Mouse (Mus musculus) stomach, embryonic 16.5 days (tissue): Measurements from ENCODE around the gene Dennd5b. TPM values are rescaled to one million over a fixed set of nuclear protein-coding genes. Genes with fewer than 3 reads are reported as not detected.
"Not testable (repeated sequence)": the region's sequence is repeated elsewhere in the genome, so short reads cannot be mapped to it uniquely, and the experiment has no call there.

Source experiments
- ATAC-seq: fragments of 200-750 bp; cut with Nextera tagmentation; 2 replicates; pipeline ENCODE4 v1.8.0; 2017; ENCODE audit warnings: moderate number of reproducible peaks, moderate TSS enrichment; ENCODE audit not compliant: insufficient read depth, low FRiP score
- H3K27ac ChIP-seq: fragments of 300-500 bp; sonication (generic); 2 replicates; pipeline ENCODE4 v1.5.1; 2014; ENCODE audit warnings: low read length
- H3K27me3 ChIP-seq: fragments of 300-500 bp; sonication (generic); 2 replicates; pipeline ENCODE4 v1.6.1; 2014; ENCODE audit warnings: low read length, control low read depth, mixed read lengths; ENCODE audit not compliant: control insufficient read depth, insufficient read depth
- H3K36me3 ChIP-seq: fragments of 300-500 bp; sonication (generic); 2 replicates; pipeline ENCODE4 v1.6.1; 2014; ENCODE audit warnings: low read length; ENCODE audit not compliant: control insufficient read depth, insufficient read depth
- H3K4me1 ChIP-seq: fragments of 300-500 bp; sonication (generic); 2 replicates; pipeline ENCODE4 v1.6.1; 2014; ENCODE audit warnings: low read length, control low read depth, mixed read lengths; ENCODE audit not compliant: control insufficient read depth, insufficient read depth
- H3K4me2 ChIP-seq: fragments of 300-500 bp; sonication (generic); 2 replicates; pipeline ENCODE4 v1.6.1; 2014; ENCODE audit warnings: low read depth, low read length, mixed read lengths
- H3K4me3 ChIP-seq: fragments of 300-500 bp; sonication (generic); replicated peaks from 2 replicates; pipeline ENCODE4 v1.5.1; 2014; ENCODE audit warnings: mild to moderate bottlenecking, low read length
- H3K9ac ChIP-seq: fragments of 300-500 bp; sonication (generic); 2 replicates; pipeline ENCODE4 v1.6.1; 2014; ENCODE audit warnings: low read length
- H3K9me3 ChIP-seq: fragments of 300-500 bp; sonication (generic); replicated peaks from 2 replicates; pipeline ENCODE4 v1.6.1; 2016; ENCODE audit warnings: low read length, control low read depth; ENCODE audit not compliant: control insufficient read depth
- WGBS: fragments of 180-500 bp; shearing (Covaris S2); extraction: QIAGEN DNeasy Blood & Tissue Kit; methylation state at CpG from one replicate; pipeline ENCODE4 v1.1.7; 2014; 5-methylcytosine and 5-hydroxymethylcytosine counted together
- polyA plus RNA-seq: library from polyadenylated mRNA; unstranded; fragments of >200 nt; fragmentation: Nextera tagmentation; extraction: Ambion mirVana; gene quantifications from 2 replicates; pipeline ENCODE4 v1.2.1, GENCODE M21; 2015

Dennd5b gene
- polyA plus RNA-seq, 1 experiment from 2014 or later: 4.5 TPM

GRCm38 (mm10) chr6:148940383-148940782, 161.1 kb downstream of the Dennd5b start:
- peaks cover 12% of the 10 kb centered on the region; the same call in 1 of the 2 replicates for H3K4me1 ChIP-seq
- H3K9me3 ChIP-seq, H3K4me3 ChIP-seq, H3K4me2 ChIP-seq, ATAC-seq, H3K36me3 ChIP-seq, H3K27ac ChIP-seq, H3K9ac ChIP-seq, H3K27me3 ChIP-seq: not testable (repeated sequence)
- whole genome bisulfite sequencing: 70% methylated on average over 2 of the region's 3 CpGs

Other genes starting within 250 kb of the Dennd5b start
- gene Caprin2, start 205.4 kb downstream of the Dennd5b start, polyA plus RNA-seq: 13.7 and 15.0 TPM in 2 replicates
- gene Sinhcaf, start 155.2 kb downstream of the Dennd5b start, polyA plus RNA-seq: 67.0 and 79.5 TPM in 2 replicates
- gene Gm10203, start 28.5 kb upstream of the Dennd5b start, polyA plus RNA-seq: not detected in 2 replicates
- gene Etfbkmt, start 38.2 kb upstream of the Dennd5b start, polyA plus RNA-seq: 18.1 and 19.3 TPM in 2 replicates
- 21.4 and 24.1 TPM in 2 replicates for gene Amn1, start 87.0 kb upstream of the Dennd5b start, polyA plus RNA-seq
- gene Resf1, start 207.7 kb upstream of the Dennd5b start, polyA plus RNA-seq: 36.7 and 38.6 TPM in 2 replicates